Mouse (Mus musculus): Measurements from ENCODE around the gene Ifnl2. TPM values are rescaled to one million over a fixed set of nuclear protein-coding genes. Genes with fewer than 3 reads are reported as not detected.
"Not testable (repeated sequence)": the region's sequence is repeated elsewhere in the genome, so short reads cannot be mapped to it uniquely, and the experiment has no call there.

The Ifnl2 gene
- polyA plus RNA-seq, 1 experiment: not detected

DNA sequence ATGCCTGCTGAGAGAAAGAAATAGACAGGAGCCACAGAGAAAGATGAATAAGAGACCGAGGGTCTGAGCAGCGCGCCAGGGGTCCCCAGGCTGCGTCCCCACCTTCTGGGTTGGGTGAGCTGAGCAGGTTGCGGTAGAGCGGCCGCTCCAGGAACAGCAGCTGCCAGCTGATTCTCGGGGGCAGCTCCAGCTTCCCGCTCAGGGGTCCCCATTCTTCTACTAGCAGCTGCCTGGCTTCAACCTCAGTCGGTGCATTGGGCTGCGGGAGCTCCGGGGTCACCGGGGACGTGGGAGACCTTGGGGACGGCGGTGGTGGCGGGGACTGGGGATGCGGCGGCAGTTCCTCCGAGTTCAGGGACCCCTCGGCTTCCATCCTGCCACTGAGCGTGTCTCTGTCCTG is 36.4 kb upstream of the Ifnl2 start:
- Histone ChIP-seq H3K27ac (ENCODE audit: insufficient read depth, low read length) (no peak overlapping the region), H3K27me3 (ENCODE audit: control insufficient read depth, insufficient read depth, low read length) (peaks cover 9% of the 10 kb centered on the region; the same call in 1 of the 2 replicates), H3K4me3 (replicated peaks; ENCODE audit: insufficient read depth, low read depth, low read length) (peak overlapping the region; percentile 13), H3K4me1 (ENCODE audit: control insufficient read depth, insufficient read depth, low read length) (peaks cover 3% of the 10 kb centered on the region; the same call in 1 of the 2 replicates)
- TF ChIP-seq CTCF (IDR thresholded peaks at IDR 0.05; ENCODE audit: borderline replicate concordance, insufficient read depth, low read depth, low read length): no peak
- no peak for TF ChIP-seq POLR2A (IDR thresholded peaks at IDR 0.05; ENCODE audit: borderline replicate concordance, insufficient read depth, low read length)
- 3% methylated on average over 22 of the region's 22 CpGs for WGBS
- no peak for DNase-seq

DNA sequence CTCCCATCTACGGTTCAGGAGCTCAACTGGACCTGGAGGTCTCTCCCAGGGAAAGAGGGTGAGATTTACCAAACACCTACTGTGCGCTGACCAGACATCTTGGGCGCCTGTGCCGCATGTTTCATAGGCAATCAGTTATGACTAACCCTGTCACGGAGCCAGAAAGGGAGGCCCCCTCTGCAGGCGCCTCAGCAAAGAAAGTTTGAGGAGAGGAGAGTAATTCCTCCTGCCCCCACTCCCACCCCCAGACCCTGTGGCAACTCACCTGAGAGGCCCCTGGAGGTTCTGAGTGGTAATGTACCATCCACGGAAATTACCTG is 35.6 kb upstream of the Ifnl2 start:
- H3K27me3 ChIP-seq (ENCODE audit: control insufficient read depth, insufficient read depth, low read length): peaks cover 9% of the 10 kb centered on the region; the same call in 1 of the 2 replicates
- WGBS: 51% methylated on average over 7 of the region's 7 CpGs
- no peak overlapping the region for H3K27ac ChIP-seq (ENCODE audit: insufficient read depth, low read length)
- peaks cover 3% of the 10 kb centered on the region; the same call in 1 of the 2 replicates for H3K4me1 ChIP-seq (ENCODE audit: control insufficient read depth, insufficient read depth, low read length)
- H3K4me3 ChIP-seq (replicated peaks; ENCODE audit: insufficient read depth, low read depth, low read length): no peak overlapping the region
- no peak for DNase-seq
- TF ChIP-seq POLR2A (IDR thresholded peaks at IDR 0.05; ENCODE audit: borderline replicate concordance, insufficient read depth, low read length) (no peak), CTCF (IDR thresholded peaks at IDR 0.05; ENCODE audit: borderline replicate concordance, insufficient read depth, low read depth, low read length) (no peak)

DNA sequence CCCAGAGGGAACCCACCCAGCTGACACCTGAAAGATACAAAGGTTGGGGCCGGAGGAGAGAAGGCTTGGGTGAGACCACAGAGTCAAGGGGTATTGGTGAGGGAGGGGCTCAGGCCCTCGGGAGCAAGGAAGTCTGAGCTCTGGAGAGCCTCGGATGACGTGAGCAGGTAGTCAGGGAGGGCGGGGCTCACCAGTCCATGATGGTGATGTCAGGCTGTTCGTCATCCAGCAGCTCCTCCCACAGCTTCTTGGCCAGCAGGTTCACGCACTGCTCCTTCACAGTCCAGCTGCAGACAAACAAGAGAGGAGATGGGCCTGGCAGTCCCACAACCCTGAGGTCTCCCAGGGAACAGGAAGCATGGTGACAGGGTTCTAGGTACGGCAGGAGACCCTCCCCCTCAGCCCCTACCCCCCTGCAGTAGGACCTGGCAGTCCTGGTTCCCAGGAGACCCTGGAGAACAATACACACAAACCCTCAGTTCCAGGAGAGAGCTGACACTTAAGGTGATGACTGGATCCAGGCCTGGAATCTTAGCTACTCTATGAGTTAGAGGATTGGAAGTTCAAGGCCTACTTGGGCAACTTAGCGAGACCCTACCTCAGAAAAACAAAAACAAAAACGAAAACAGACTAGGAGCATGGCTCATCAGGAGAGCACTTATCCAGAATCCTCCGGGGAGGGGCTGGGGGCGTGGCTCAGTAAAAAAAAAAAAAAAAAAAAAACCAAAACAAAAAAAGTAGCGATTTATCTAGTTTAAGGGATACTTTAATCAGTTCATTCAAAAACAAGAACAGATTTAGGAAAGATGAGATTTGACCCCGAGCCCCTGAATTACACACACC is 35.0 kb upstream of the Ifnl2 start:
- WGBS: 44% methylated on average over 14 of the region's 14 CpGs
- DNase-seq: no peak
- TF ChIP-seq POLR2A (IDR thresholded peaks at IDR 0.05; ENCODE audit: borderline replicate concordance, insufficient read depth, low read length): no peak
- no peak for TF ChIP-seq CTCF (IDR thresholded peaks at IDR 0.05; ENCODE audit: borderline replicate concordance, insufficient read depth, low read depth, low read length)
- Histone ChIP-seq H3K4me1 (ENCODE audit: control insufficient read depth, insufficient read depth, low read length) (peaks cover 3% of the 10 kb centered on the region; the same call in 1 of the 2 replicates), H3K27me3 (ENCODE audit: control insufficient read depth, insufficient read depth, low read length) (peaks cover 9% of the 10 kb centered on the region; the same call in 1 of the 2 replicates), H3K4me3 (replicated peaks; ENCODE audit: insufficient read depth, low read depth, low read length) (no peak overlapping the region), H3K27ac (ENCODE audit: insufficient read depth, low read length) (no peak overlapping the region)

DNA sequence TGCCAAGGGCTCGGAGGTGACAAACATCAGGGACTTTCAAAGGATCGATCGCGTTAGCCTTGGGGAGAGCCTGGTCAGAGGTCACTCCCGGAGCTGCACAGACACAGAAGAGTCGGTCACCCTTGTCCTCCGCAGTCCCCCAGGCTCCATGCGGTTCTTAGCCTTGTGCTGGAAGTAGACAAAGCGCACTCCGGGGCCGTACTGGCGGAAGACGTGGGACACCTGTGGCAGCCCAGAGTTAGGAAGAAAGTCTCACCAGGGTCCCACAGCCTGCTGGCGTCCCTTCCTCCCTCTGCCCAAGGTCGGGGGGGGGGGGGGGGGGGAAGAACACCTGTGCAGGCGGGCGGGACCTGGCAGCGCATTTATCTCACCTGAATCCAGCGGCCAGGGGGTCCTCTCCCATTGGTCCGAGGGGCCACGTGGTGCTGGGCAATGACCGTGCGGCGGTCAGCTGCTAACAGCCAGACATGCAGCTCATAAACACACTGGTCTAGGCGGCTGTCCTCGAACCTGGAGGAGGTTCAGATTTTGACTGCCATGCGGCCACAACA is 33.9 kb upstream of the Ifnl2 start:
- TF ChIP-seq POLR2A (IDR thresholded peaks at IDR 0.05; ENCODE audit: borderline replicate concordance, insufficient read depth, low read length): no peak
- TF ChIP-seq CTCF (IDR thresholded peaks at IDR 0.05; ENCODE audit: borderline replicate concordance, insufficient read depth, low read depth, low read length): no peak
- H3K27ac ChIP-seq (ENCODE audit: insufficient read depth, low read length): no peak overlapping the region
- WGBS: 10% methylated on average over 27 of the region's 27 CpGs

DNA sequence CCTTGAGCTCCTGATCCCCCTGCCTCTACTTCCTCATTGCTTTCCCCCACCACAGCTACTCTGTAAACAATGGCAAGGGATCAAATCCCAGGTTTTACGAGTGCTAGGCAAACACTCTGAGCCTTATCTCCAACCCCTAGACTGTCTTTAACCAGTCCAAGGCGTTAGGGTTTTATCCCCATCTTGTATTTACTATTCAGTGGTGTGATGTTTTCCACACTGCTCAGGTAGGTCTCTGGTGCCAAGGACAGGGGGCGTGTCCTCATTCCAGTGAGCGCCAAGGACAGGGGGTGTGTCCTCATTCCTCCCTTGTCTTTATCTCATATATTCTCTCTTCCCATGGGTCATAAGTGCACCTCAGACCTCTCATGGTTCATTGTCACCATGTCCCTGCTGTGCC is 30.3 kb upstream of the Ifnl2 start, which contains the start of gene Sycn:
Gene Sycn (plus strand): TSS at position 360 of the 400 bp plus-strand sequence.
- H3K27ac ChIP-seq (ENCODE audit: insufficient read depth, low read length): no peak within 1 kb of the TSS
- peaks cover 3% of the 10 kb centered on the region; the same call in 1 of the 2 replicates for H3K27me3 ChIP-seq (ENCODE audit: control insufficient read depth, insufficient read depth, low read length)
- 86% methylated on average over 4 of the region's 4 CpGs for WGBS
- no peaks in the 10 kb centered on the region for H3K4me1 ChIP-seq (ENCODE audit: control insufficient read depth, insufficient read depth, low read length)
- H3K4me3 ChIP-seq (replicated peaks; ENCODE audit: insufficient read depth, low read depth, low read length): no peak within 1 kb of the TSS
- DNase-seq: no peak
- no peak for TF ChIP-seq POLR2A (IDR thresholded peaks at IDR 0.05; ENCODE audit: borderline replicate concordance, insufficient read depth, low read length)
- no peak for TF ChIP-seq CTCF (IDR thresholded peaks at IDR 0.05; ENCODE audit: borderline replicate concordance, insufficient read depth, low read depth, low read length)

More for the DNA sequence above, 33.9 kb upstream of the Ifnl2 start:
- H3K27me3 ChIP-seq (ENCODE audit: control insufficient read depth, insufficient read depth, low read length): peaks cover 9% of the 10 kb centered on the region; the same call in 1 of the 2 replicates
- DNase-seq: no peak
- H3K4me1 ChIP-seq (ENCODE audit: control insufficient read depth, insufficient read depth, low read length): peaks cover 3% of the 10 kb centered on the region; the same call in 1 of the 2 replicates
- no peak overlapping the region for H3K4me3 ChIP-seq (replicated peaks; ENCODE audit: insufficient read depth, low read depth, low read length)

DNA sequence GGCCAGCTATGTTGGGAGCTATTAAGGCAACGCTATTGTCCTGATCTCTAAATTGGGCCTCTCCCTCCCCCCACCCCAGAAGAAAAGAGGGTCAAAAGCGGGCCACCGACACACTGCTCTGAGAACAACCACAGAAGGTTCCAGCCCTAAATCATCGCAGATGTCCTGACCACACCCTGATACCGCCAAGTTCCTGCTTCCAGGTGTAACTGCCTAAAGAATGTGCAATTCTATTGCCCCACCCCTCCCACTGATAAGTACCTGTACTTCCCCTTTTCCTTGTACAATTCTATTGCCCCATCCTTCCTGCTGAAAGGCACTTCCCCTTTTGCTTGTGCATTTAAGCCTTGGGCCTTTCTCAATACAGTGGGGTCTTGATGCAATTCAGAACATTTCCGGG is 28.6 kb upstream of the Ifnl2 start:
- not testable (repeated sequence) for H3K4me1 ChIP-seq (ENCODE audit: control insufficient read depth, insufficient read depth, low read length); H3K27ac ChIP-seq (ENCODE audit: insufficient read depth, low read length); H3K27me3 ChIP-seq (ENCODE audit: control insufficient read depth, insufficient read depth, low read length); H3K4me3 ChIP-seq (replicated peaks; ENCODE audit: insufficient read depth, low read depth, low read length); DNase-seq
- WGBS: 96% methylated on average over 6 of the region's 6 CpGs

DNA sequence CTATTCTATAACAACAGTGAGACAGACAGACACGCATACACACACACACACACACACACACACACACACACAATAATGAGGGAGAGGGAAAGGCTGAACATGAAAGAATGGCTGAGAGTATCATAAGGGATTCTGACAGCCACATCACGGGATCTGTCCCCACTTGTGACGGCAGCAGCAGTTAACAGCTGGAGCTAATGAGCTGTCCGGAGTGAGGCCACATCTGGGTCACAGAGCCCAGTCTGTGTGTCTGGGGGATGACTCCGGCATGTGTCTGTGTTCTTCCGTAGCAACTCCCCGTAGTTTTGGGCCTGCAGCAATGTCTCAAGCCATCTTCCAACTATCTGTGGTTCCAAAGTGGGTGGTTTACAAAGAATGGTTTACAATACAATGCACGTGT is 21.8 kb upstream of the Ifnl2 start:
- no peaks in the 10 kb centered on the region for H3K27me3 ChIP-seq (ENCODE audit: control insufficient read depth, insufficient read depth, low read length)
- no peak overlapping the region for H3K27ac ChIP-seq (ENCODE audit: insufficient read depth, low read length)
- 82% methylated on average over 8 of the region's 8 CpGs for WGBS
- no peaks in the 10 kb centered on the region for H3K4me1 ChIP-seq (ENCODE audit: control insufficient read depth, insufficient read depth, low read length)
- TF ChIP-seq CTCF (IDR thresholded peaks at IDR 0.05; ENCODE audit: borderline replicate concordance, insufficient read depth, low read depth, low read length) (no peak), POLR2A (IDR thresholded peaks at IDR 0.05; ENCODE audit: borderline replicate concordance, insufficient read depth, low read length) (no peak)
- H3K4me3 ChIP-seq (replicated peaks; ENCODE audit: insufficient read depth, low read depth, low read length): no peak overlapping the region
- no peak for DNase-seq

All from cerebellum, adult 2 months (tissue).